Mouse (Mus musculus) megakaryocyte, embryonic 14.5 days (primary cell): ENCODE data around the gene Scube3.

Experiments
- FLI1 ChIP-seq: IDR thresholded peaks from 2 replicates; pipeline ENCODE4 v1.6.1; 2012; ENCODE audit warnings: low read length, inconsistent platforms, mixed read lengths
- GATA1 ChIP-seq: IDR thresholded peaks from 3 replicates; pipeline ENCODE4 v1.6.1; 2012; ENCODE audit warnings: mixed read lengths, low read length, inconsistent platforms, borderline replicate concordance

GRCm38 (mm10) chr17:28107275-28107674, 34.7 kb upstream of the Scube3 start:
- TF ChIP-seq GATA1: no peak
- no peak for TF ChIP-seq FLI1
